Mouse (Mus musculus) bone marrow macrophage, adult 2 months (primary cell): ENCODE results near the gene Kcnq1. TPM values are rescaled to one million over a fixed set of nuclear protein-coding genes. Genes with fewer than 3 reads are reported as not detected.

Experiments
- H3K27ac ChIP-seq: 2 replicates; pipeline ENCODE4 v1.5.1; 2012; ENCODE audit warnings: low read depth, low read length; ENCODE audit not compliant: insufficient read depth
- H3K4me1 ChIP-seq: 2 replicates; pipeline ENCODE4 v1.6.1; 2012; ENCODE audit warnings: low read length; ENCODE audit not compliant: control insufficient read depth, insufficient read depth
- H3K4me3 ChIP-seq: 2 replicates; pipeline ENCODE4 v1.5.1; 2012; ENCODE audit warnings: mild to moderate bottlenecking, low read length, moderate library complexity; ENCODE audit not compliant: insufficient read depth
- CTCF ChIP-seq: IDR thresholded peaks from 2 replicates; pipeline ENCODE4 v1.5.1; 2012; ENCODE audit warnings: low read depth, mild to moderate bottlenecking, low read length, moderate library complexity
- POLR2A ChIP-seq: IDR thresholded peaks from 2 replicates; pipeline ENCODE4 v1.6.1; 2012; ENCODE audit warnings: mild to moderate bottlenecking, low read depth, low read length, borderline replicate concordance
- polyA plus RNA-seq: library from polyadenylated mRNA; stranded (reverse); fragments of >200 nt; gene quantifications from 2 replicates; pipeline ENCODE4 v1.2.4, GENCODE M21; 2012; ENCODE audit not compliant: missing spikeins, insufficient read depth, insufficient read length

Kcnq1 gene
- polyA plus RNA-seq, 1 experiment = not detected

- TF ChIP-seq CTCF (no peak), POLR2A (no peak)
- no peak overlapping the region for H3K27ac ChIP-seq
- no peak overlapping the region for H3K4me3 ChIP-seq
- peaks cover 21% of the 10 kb centered on the region for H3K4me1 ChIP-seq
Observed at GRCm38 (mm10) chr7:143123876-143124669, 17.9 kb downstream of the Kcnq1 start.

- no peak for TF ChIP-seq CTCF
- TF ChIP-seq POLR2A = no peak
Observed at GRCm38 (mm10) chr7:143124902-143125301, 18.7 kb downstream of the Kcnq1 start.

GRCm38 (mm10) chr7:143132815-143133214, 26.7 kb downstream of the Kcnq1 start:
- TF ChIP-seq POLR2A = no peak
- no peak for TF ChIP-seq CTCF
- no peak overlapping the region for H3K27ac ChIP-seq
- H3K4me1 ChIP-seq = peaks cover 9% of the 10 kb centered on the region
- no peak overlapping the region for H3K4me3 ChIP-seq

More at GRCm38 (mm10) chr7:143124902-143125301, 18.7 kb downstream of the Kcnq1 start:
- Histone ChIP-seq H3K27ac (no peak overlapping the region), H3K4me3 (no peak overlapping the region), H3K4me1 (peaks cover 14% of the 10 kb centered on the region)

GRCm38 (mm10) chr7:143136125-143136524, 30.0 kb downstream of the Kcnq1 start:
- TF ChIP-seq POLR2A (no peak), CTCF (no peak)
- Histone ChIP-seq H3K27ac (no peak overlapping the region), H3K4me1 (peaks cover 9% of the 10 kb centered on the region), H3K4me3 (no peak overlapping the region)

GRCm38 (mm10) chr7:143136561-143136960, 30.4 kb downstream of the Kcnq1 start:
- no peak overlapping the region for H3K4me3 ChIP-seq
- TF ChIP-seq POLR2A = no peak
- no peak for TF ChIP-seq CTCF

GRCm38 (mm10) chr7:143138789-143139188, 32.6 kb downstream of the Kcnq1 start:
- Histone ChIP-seq H3K4me1 (0 out of 2 replicates have a peak, but pooled peaks cover 2% of the 10 kb centered on the region), H3K4me3 (no peak overlapping the region), H3K27ac (no peak overlapping the region)
- no peak for TF ChIP-seq POLR2A
- peak; percentile 39; the same call in 1 of the 2 replicates for TF ChIP-seq CTCF

More at GRCm38 (mm10) chr7:143136561-143136960, 30.4 kb downstream of the Kcnq1 start:
- Histone ChIP-seq H3K27ac (no peak overlapping the region), H3K4me1 (peaks cover 9% of the 10 kb centered on the region)

GRCm38 (mm10) chr7:143139932-143140331, 33.8 kb downstream of the Kcnq1 start:
- Histone ChIP-seq H3K4me3 (no peak overlapping the region), H3K27ac (no peak overlapping the region), H3K4me1 (no peaks in the 10 kb centered on the region)
- no peak for TF ChIP-seq CTCF
- no peak for TF ChIP-seq POLR2A

GRCm38 (mm10) chr7:143142680-143143079, 36.5 kb downstream of the Kcnq1 start:
- Histone ChIP-seq H3K4me3 (no peak overlapping the region), H3K4me1 (no peaks in the 10 kb centered on the region), H3K27ac (no peak overlapping the region)
- TF ChIP-seq CTCF (no peak), POLR2A (no peak)

- H3K27ac ChIP-seq = no peak overlapping the region
- no peaks in the 10 kb centered on the region for H3K4me1 ChIP-seq
- TF ChIP-seq POLR2A = no peak
- H3K4me3 ChIP-seq = no peak overlapping the region
Observed at GRCm38 (mm10) chr7:143147015-143147414, 40.9 kb downstream of the Kcnq1 start.

GRCm38 (mm10) chr7:143151171-143151570, 45.0 kb downstream of the Kcnq1 start:
- TF ChIP-seq POLR2A = no peak
- peak; percentile 32; the same call in 1 of the 2 replicates for TF ChIP-seq CTCF
- Histone ChIP-seq H3K27ac (no peak overlapping the region), H3K4me1 (no peaks in the 10 kb centered on the region), H3K4me3 (no peak overlapping the region)

GRCm38 (mm10) chr7:143152350-143152749, 46.2 kb downstream of the Kcnq1 start:
- H3K27ac ChIP-seq = no peak overlapping the region
- peak; percentile 30; the same call in 1 of the 2 replicates for TF ChIP-seq CTCF
- no peak for TF ChIP-seq POLR2A
- H3K4me3 ChIP-seq = no peak overlapping the region
- no peaks in the 10 kb centered on the region for H3K4me1 ChIP-seq
